Mouse (Mus musculus) erythroblast, adult 5-6 weeks (primary cell): Measurements from ENCODE around the gene Cdcp1. TPM values are rescaled to one million over a fixed set of nuclear protein-coding genes. Genes with fewer than 3 reads are reported as not detected.
A peak's percentile ranks its signal among the peaks of the same experiment; 100 is the strongest.

ENCODE experiments used
- ATAC-seq: replicated peaks from 2 replicates; pipeline ENCODE4 v1.8.0; 2016; ENCODE audit warnings: moderate number of reproducible peaks, mild to moderate bottlenecking, moderate TSS enrichment, inconsistent platforms; ENCODE audit not compliant: poor library complexity, low FRiP score, severe bottlenecking
- total RNA-seq, 2 experiments: library from RNA; stranded (forward) in 1 of 2; stranded (reverse) in 1 of 2; fragments of 150-400 nt in 1 of 2; fragments of 200-764, 138-1000 nt in 1 of 2; gene quantifications; 2 replicates each; pipeline versions ENCODE4 v1.2.3 to v1.2.4; 2015 to 2017; ENCODE audit warnings: low replicate concordance in 2 of 2

Gene Cdcp1
- total RNA-seq, 2 experiments from 2014 or later, result not detected

GRCm38 (mm10) chr9:123224863-123225431, 9.1 kb upstream of the Cdcp1 start:
- no peak for ATAC-seq

- ATAC-seq, result no peak
These were observed 4.0 kb upstream of the Cdcp1 start for GRCm38 (mm10) chr9:123219826-123220225.

- ATAC-seq, result no peak
These were observed 2.5 kb downstream of the Cdcp1 start for GRCm38 (mm10) chr9:123213371-123213770.

GRCm38 (mm10) chr9:123207895-123208294, 7.9 kb downstream of the Cdcp1 start:
- no peak for ATAC-seq

- no peak for ATAC-seq
These were observed 8.9 kb downstream of the Cdcp1 start for GRCm38 (mm10) chr9:123206948-123207347.

- no peak for ATAC-seq
These were observed 9.3 kb downstream of the Cdcp1 start for GRCm38 (mm10) chr9:123206526-123206925.

GRCm38 (mm10) chr9:123200116-123200515, 15.7 kb downstream of the Cdcp1 start:
- ATAC-seq, result no peak

GRCm38 (mm10) chr9:123188271-123188670, 27.6 kb downstream of the Cdcp1 start:
- ATAC-seq, result no peak

- ATAC-seq, result no peak
These were observed 28.2 kb downstream of the Cdcp1 start for GRCm38 (mm10) chr9:123187589-123187988.

GRCm38 (mm10) chr9:123186151-123186550, 29.7 kb downstream of the Cdcp1 start:
- ATAC-seq, result no peak

GRCm38 (mm10) chr9:123185546-123185945, 30.3 kb downstream of the Cdcp1 start:
- no peak for ATAC-seq

GRCm38 (mm10) chr9:123183226-123183625, 32.6 kb downstream of the Cdcp1 start:
- no peak for ATAC-seq

GRCm38 (mm10) chr9:123180003-123180402, 35.8 kb downstream of the Cdcp1 start:
- ATAC-seq, result no peak

GRCm38 (mm10) chr9:123177380-123178048, 38.3 kb downstream of the Cdcp1 start:
- no peak for ATAC-seq

- ATAC-seq, result no peak
These were observed 41.5 kb downstream of the Cdcp1 start for GRCm38 (mm10) chr9:123174356-123174755.

- ATAC-seq, result no peak
These were observed 42.1 kb downstream of the Cdcp1 start for GRCm38 (mm10) chr9:123173760-123174159.

GRCm38 (mm10) chr9:123165781-123166443, 49.9 kb downstream of the Cdcp1 start:
- no peak for ATAC-seq

- ATAC-seq, result peak; percentile 75
These were observed 52.7 kb downstream of the Cdcp1 start for GRCm38 (mm10) chr9:123162985-123163694.

- no peak for ATAC-seq
These were observed 54.0 kb downstream of the Cdcp1 start for GRCm38 (mm10) chr9:123161792-123162191.

GRCm38 (mm10) chr9:123159330-123159729, 56.5 kb downstream of the Cdcp1 start:
- ATAC-seq, result no peak
